Mouse (Mus musculus): ENCODE measurements around the gene H2-T22.

- TF ChIP-seq CTCF (IDR thresholded peaks at IDR 0.05; ENCODE audit: insufficient read depth, low read depth, low read length) = peak; percentile 74
- no peak for TF ChIP-seq POLR2A (IDR thresholded peaks at IDR 0.05; ENCODE audit: insufficient read depth, low read depth, low read length)
Measured at GRCm38 (mm10) chr17:35996949-35997348, 45.6 kb downstream of the H2-T22 start.

All from olfactory bulb, adult 2 months (tissue).